Mouse (Mus musculus): ENCODE data around the gene Hexb. TPM values are rescaled to one million over a fixed set of nuclear protein-coding genes. Genes with fewer than 3 reads are reported as not detected.

The Hexb gene
- 40.3 and 49.8 TPM in 2 replicates for polyA plus RNA-seq (2015; fragmentation: Nextera tagmentation; extraction: Ambion mirVana)

DNA sequence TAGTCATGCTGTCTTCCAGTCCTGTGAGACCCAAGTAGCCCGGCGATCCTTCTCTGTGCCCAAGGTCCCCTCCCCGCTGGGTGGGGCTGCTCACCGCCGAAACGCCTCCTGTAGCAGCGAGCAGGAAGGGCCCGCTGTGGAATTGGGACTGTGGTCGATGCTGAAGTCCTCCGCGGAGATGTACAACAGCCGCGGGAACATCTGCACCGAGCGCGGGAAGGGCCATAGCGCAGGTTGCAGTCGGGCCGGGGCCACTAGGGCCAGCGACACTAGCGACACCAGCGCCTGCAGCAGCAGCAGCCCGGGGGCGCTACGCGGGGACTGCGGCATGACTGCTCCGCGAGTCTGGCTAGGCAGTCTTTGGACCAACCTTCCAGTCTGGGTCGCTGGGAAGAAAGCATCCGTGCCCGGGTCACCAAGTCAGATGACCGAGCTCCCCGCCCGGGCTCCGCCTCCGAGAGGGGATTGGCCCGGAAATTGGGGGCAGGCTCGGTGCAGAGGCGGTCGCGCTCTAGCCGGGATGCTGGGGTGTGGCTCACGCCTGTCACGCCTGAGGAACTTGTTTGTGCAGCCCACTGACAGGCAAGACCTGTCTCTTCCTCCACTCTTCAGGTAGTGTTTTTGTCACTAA, at the start of gene Hexb:
Gene Hexb, minus strand, starts transcription at position 426 of the 631 bp plus-strand sequence.
- H3K4me3 ChIP-seq (ENCODE audit: low read depth, low read length), result peak within 1 kb of the TSS; percentile 77
- H3K4me1 ChIP-seq (ENCODE audit: control insufficient read depth, insufficient read depth, low read length), result no peaks in the 10 kb centered on the region; the same call in 1 of the 2 replicates
- peak; percentile 89 for ATAC-seq
- peak within 1 kb of the TSS; percentile 93 for H3K4me2 ChIP-seq (ENCODE audit: low read length)
- no peaks in the 10 kb centered on the region for H3K9me3 ChIP-seq (replicated peaks; ENCODE audit: control insufficient read depth, low read length, poor library complexity, severe bottlenecking)
- peak within 1 kb of the TSS; percentile 47; the same call in 1 of the 2 replicates for H3K27ac ChIP-seq (ENCODE audit: low read length)
- peak within 1 kb of the TSS; percentile 81 for H3K9ac ChIP-seq (ENCODE audit: low read depth, low read length)
- H3K36me3 ChIP-seq (ENCODE audit: control insufficient read depth, insufficient read depth, low read length), result no peaks in the 10 kb centered on the region
- no peaks in the 10 kb centered on the region for H3K27me3 ChIP-seq (ENCODE audit: control insufficient read depth, insufficient read depth, low read depth, low read length)
- under 1% methylated on average over 43 of the region's 45 CpGs for WGBS

DNA sequence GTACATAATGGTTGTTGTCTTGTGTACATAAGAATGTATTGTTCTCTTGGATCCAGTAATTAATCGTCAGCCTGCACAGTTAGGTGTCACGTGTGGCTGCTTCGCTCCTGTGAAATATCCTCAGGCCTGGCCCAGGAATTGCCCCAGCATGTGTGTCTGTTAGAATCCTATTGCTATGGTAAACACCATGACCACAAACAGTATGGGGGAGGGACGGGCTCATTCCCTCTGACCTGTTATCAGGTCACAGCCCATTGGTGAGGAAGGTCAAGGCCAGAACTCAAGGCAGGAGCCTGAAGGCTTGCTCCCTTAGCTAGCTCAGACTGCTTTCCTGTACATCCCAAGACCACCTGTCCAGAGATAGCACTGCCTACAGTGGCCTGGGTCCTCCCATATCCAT, 49.6 kb upstream of the Hexb start:
- H3K4me2 ChIP-seq (ENCODE audit: low read length), result peak overlapping the region; percentile 45
- H3K4me1 ChIP-seq (ENCODE audit: control insufficient read depth, insufficient read depth, low read length), result peaks cover 91% of the 10 kb centered on the region
- ATAC-seq, result no peak
- 47% methylated on average over 4 of the region's 4 CpGs for WGBS
- H3K27me3 ChIP-seq (ENCODE audit: control insufficient read depth, insufficient read depth, low read depth, low read length), result no peaks in the 10 kb centered on the region
- 0 out of 2 replicates have a peak overlapping the region, but pooled peaks have one; percentile 2 for H3K4me3 ChIP-seq (ENCODE audit: low read depth, low read length)
- H3K9ac ChIP-seq (ENCODE audit: low read depth, low read length), result no peak overlapping the region
- H3K27ac ChIP-seq (ENCODE audit: low read length), result no peak overlapping the region
- H3K9me3 ChIP-seq (replicated peaks; ENCODE audit: control insufficient read depth, low read length, poor library complexity, severe bottlenecking), result no peaks in the 10 kb centered on the region
- H3K36me3 ChIP-seq (ENCODE audit: control insufficient read depth, insufficient read depth, low read length), result peaks cover 29% of the 10 kb centered on the region

DNA sequence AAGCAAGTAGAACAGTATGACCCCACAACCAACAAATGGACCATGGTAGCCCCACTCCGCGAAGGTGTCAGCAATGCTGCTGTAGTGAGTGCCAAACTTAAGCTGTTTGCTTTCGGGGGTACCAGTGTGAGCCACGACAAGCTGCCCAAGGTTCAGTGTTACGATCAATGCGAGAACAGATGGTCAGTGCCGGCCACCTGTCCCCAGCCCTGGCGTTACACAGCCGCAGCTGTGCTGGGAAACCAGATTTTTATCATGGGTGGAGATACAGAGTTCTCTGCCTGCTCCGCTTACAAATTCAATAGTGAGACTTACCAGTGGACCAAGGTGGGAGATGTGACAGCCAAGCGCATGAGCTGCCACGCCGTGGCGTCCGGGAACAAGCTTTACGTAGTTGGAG, 48.1 kb upstream of the Hexb start:
- H3K27ac ChIP-seq (ENCODE audit: low read length), result no peak overlapping the region
- 69% methylated on average over 16 of the region's 16 CpGs for WGBS

DNA sequence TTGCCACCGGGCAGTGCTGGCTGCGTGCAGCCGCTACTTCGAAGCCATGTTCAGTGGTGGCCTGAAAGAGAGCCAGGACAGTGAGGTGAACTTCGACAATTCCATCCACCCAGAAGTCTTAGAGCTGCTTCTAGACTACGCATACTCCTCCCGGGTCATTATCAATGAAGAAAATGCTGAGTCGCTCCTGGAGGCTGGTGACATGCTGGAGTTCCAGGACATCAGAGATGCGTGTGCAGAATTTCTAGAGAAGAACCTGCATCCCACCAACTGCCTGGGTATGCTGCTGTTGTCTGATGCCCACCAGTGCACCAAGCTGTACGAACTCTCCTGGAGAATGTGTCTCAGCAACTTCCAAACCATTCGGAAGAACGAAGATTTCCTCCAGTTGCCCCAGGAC, 47.0 kb upstream of the Hexb start:
- Histone ChIP-seq H3K4me3 (ENCODE audit: low read depth, low read length) (peak overlapping the region; percentile 94), H3K9me3 (replicated peaks; ENCODE audit: control insufficient read depth, low read length, poor library complexity, severe bottlenecking) (no peaks in the 10 kb centered on the region), H3K4me2 (ENCODE audit: low read length) (peak overlapping the region; percentile 91), H3K36me3 (ENCODE audit: control insufficient read depth, insufficient read depth, low read length) (peaks cover 24% of the 10 kb centered on the region), H3K27me3 (ENCODE audit: control insufficient read depth, insufficient read depth, low read depth, low read length) (no peaks in the 10 kb centered on the region), H3K27ac (ENCODE audit: low read length) (peak overlapping the region; percentile 20), H3K4me1 (ENCODE audit: control insufficient read depth, insufficient read depth, low read length) (peaks cover 68% of the 10 kb centered on the region), H3K9ac (ENCODE audit: low read depth, low read length) (no peak overlapping the region)
- ATAC-seq, result no peak
- 88% methylated on average over 12 of the region's 12 CpGs for WGBS

More for the DNA sequence above, 48.1 kb upstream of the Hexb start:
- Histone ChIP-seq H3K4me1 (ENCODE audit: control insufficient read depth, insufficient read depth, low read length) (peaks cover 76% of the 10 kb centered on the region), H3K4me3 (ENCODE audit: low read depth, low read length) (peak overlapping the region; percentile 6; the same call in 1 of the 2 replicates), H3K9ac (ENCODE audit: low read depth, low read length) (no peak overlapping the region), H3K9me3 (replicated peaks; ENCODE audit: control insufficient read depth, low read length, poor library complexity, severe bottlenecking) (no peaks in the 10 kb centered on the region), H3K4me2 (ENCODE audit: low read length) (peak overlapping the region; percentile 91), H3K27me3 (ENCODE audit: control insufficient read depth, insufficient read depth, low read depth, low read length) (no peaks in the 10 kb centered on the region), H3K36me3 (ENCODE audit: control insufficient read depth, insufficient read depth, low read length) (peaks cover 29% of the 10 kb centered on the region)
- ATAC-seq, result no peak

DNA sequence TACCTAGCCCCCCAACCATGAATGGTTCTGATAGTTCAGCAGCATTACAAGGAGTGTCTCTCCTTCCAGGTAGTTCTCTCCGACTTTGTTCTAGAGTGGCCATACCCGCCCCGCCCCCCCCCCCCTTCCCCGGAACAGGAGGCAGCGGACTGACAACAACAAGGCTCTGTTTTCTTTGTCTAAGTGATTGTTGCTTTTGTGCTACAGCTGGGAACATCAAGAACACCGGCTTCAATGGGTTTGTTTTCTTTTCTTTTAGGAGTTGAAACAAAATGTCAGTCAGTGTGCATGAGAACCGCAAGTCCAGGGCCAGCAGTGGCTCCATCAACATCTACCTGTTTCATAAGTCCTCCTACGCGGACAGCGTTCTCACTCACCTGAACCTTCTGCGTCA, 46.6 kb upstream of the Hexb start:
- H3K4me2 ChIP-seq (ENCODE audit: low read length), result peak overlapping the region; percentile 91
- H3K4me1 ChIP-seq (ENCODE audit: control insufficient read depth, insufficient read depth, low read length), result peaks cover 65% of the 10 kb centered on the region
- H3K9me3 ChIP-seq (replicated peaks; ENCODE audit: control insufficient read depth, low read length, poor library complexity, severe bottlenecking), result no peaks in the 10 kb centered on the region
- H3K27ac ChIP-seq (ENCODE audit: low read length), result 0 out of 2 replicates have a peak overlapping the region, but pooled peaks have one; percentile 1
- peak overlapping the region; percentile 91 for H3K9ac ChIP-seq (ENCODE audit: low read depth, low read length)
- 44% methylated on average over 10 of the region's 11 CpGs for WGBS
- ATAC-seq, result no peak
- no peaks in the 10 kb centered on the region for H3K27me3 ChIP-seq (ENCODE audit: control insufficient read depth, insufficient read depth, low read depth, low read length)
- H3K36me3 ChIP-seq (ENCODE audit: control insufficient read depth, insufficient read depth, low read length), result peaks cover 24% of the 10 kb centered on the region
- H3K4me3 ChIP-seq (ENCODE audit: low read depth, low read length), result peak overlapping the region; percentile 94

DNA sequence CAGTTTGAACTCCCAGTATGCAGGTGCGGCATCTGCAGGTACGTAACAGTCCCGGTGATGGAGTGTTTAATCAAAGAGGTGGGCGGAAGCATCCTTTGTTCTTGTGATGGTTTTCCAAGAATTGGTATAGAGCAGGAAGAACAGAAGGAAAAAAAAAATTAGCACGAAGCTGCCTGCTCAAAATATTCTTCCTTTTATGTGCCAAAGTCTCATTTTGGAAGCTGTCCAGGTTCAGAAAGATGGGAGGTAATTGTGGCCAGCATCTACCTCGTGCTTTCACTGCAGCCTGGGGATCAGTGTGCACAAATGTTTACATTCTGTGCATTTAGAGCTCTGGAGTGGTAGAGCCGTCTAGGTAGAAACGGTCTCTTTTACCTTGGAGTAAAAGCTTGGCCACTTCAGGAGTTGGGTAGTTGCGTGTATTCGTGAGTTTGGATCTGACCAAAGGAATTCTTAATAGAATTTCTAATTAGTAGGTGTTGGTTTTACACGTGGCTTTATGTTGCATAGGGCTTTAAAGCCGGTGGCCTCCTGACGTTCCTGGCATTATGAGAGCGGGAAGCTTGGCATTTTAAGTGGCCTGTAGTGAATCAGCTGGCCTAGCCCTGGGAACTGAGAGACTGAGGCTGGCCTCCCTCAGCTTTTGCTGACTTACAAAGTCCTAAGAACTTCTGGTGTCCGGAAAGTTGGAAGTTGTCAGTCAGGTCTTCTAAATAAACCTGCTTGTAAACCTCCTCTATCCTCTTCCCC, 46.0 kb upstream of the Hexb start:
- H3K4me3 ChIP-seq (ENCODE audit: low read depth, low read length), result peak overlapping the region; percentile 94
- peaks cover 21% of the 10 kb centered on the region for H3K36me3 ChIP-seq (ENCODE audit: control insufficient read depth, insufficient read depth, low read length)
- H3K9ac ChIP-seq (ENCODE audit: low read depth, low read length), result peak overlapping the region; percentile 91
- 16% methylated on average over 15 of the region's 15 CpGs for WGBS
- H3K4me2 ChIP-seq (ENCODE audit: low read length), result peak overlapping the region; percentile 91
- peak overlapping the region; percentile 97 for H3K27ac ChIP-seq (ENCODE audit: low read length)
- H3K27me3 ChIP-seq (ENCODE audit: control insufficient read depth, insufficient read depth, low read depth, low read length), result no peaks in the 10 kb centered on the region
- H3K9me3 ChIP-seq (replicated peaks; ENCODE audit: control insufficient read depth, low read length, poor library complexity, severe bottlenecking), result no peaks in the 10 kb centered on the region
- no peak for ATAC-seq
- peaks cover 62% of the 10 kb centered on the region for H3K4me1 ChIP-seq (ENCODE audit: control insufficient read depth, insufficient read depth, low read length)

DNA sequence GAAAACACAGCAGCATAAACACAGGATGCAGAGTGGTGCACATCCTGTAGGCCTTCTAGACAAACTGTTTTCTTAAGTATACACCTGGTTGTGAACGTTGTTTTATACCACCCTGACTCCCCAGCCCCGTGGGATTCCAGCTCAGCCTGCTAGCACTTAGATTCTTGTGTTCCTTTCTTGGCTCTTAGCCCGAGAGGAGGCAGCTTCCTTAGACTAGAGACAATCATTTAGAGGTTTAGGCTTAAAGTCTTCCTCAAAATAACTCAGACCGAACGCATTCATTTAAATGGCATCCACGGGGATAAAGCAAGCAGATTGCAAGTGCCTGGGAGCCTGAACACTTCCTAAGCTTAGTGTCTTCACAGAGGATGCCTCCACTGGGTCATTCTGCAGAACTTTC, 44.6 kb upstream of the Hexb start:
- H3K4me1 ChIP-seq (ENCODE audit: control insufficient read depth, insufficient read depth, low read length), result peaks cover 57% of the 10 kb centered on the region
- no peaks in the 10 kb centered on the region for H3K9me3 ChIP-seq (replicated peaks; ENCODE audit: control insufficient read depth, low read length, poor library complexity, severe bottlenecking)
- H3K27me3 ChIP-seq (ENCODE audit: control insufficient read depth, insufficient read depth, low read depth, low read length), result no peaks in the 10 kb centered on the region
- H3K9ac ChIP-seq (ENCODE audit: low read depth, low read length), result peak overlapping the region; percentile 91
- ATAC-seq, result no peak
- H3K36me3 ChIP-seq (ENCODE audit: control insufficient read depth, insufficient read depth, low read length), result peaks cover 18% of the 10 kb centered on the region
- H3K27ac ChIP-seq (ENCODE audit: low read length), result peak overlapping the region; percentile 97
- H3K4me3 ChIP-seq (ENCODE audit: low read depth, low read length), result peak overlapping the region; percentile 94
- under 1% methylated on average over 6 of the region's 6 CpGs for WGBS
- H3K4me2 ChIP-seq (ENCODE audit: low read length), result peak overlapping the region; percentile 91

DNA sequence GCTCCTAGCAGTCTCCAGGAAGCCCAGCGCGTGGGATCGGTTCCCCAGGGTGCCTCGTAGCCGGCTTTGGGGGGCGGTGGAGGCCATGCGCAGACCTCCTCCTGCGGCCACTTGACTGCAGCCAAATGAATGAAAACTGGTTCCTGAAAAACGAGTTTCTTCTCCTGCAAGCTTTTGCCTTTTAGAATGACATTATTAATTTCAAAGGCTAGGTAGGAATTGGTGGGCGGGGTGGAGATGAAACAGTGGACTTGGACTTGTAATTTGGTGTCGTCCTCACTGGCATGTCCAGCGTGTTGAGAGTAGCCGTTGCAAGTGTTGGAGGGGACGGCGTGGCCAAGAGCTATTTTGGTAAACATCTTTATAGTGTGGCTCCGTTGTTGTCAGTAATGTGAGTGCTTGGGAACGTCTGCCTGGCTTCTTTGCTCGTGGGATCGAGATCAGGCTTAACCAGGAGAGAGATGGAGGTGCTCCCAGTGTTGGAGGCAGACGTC, 43.7 kb upstream of the Hexb start:
- H3K27ac ChIP-seq (ENCODE audit: low read length), result peak overlapping the region; percentile 97
- peak overlapping the region; percentile 91 for H3K9ac ChIP-seq (ENCODE audit: low read depth, low read length)
- no peaks in the 10 kb centered on the region for H3K9me3 ChIP-seq (replicated peaks; ENCODE audit: control insufficient read depth, low read length, poor library complexity, severe bottlenecking)
- H3K36me3 ChIP-seq (ENCODE audit: control insufficient read depth, insufficient read depth, low read length), result peaks cover 14% of the 10 kb centered on the region
- peak overlapping the region; percentile 91 for H3K4me2 ChIP-seq (ENCODE audit: low read length)
- no peaks in the 10 kb centered on the region for H3K27me3 ChIP-seq (ENCODE audit: control insufficient read depth, insufficient read depth, low read depth, low read length)
- under 1% methylated on average over 20 of the region's 20 CpGs for WGBS
- H3K4me1 ChIP-seq (ENCODE audit: control insufficient read depth, insufficient read depth, low read length), result peaks cover 48% of the 10 kb centered on the region
- H3K4me3 ChIP-seq (ENCODE audit: low read depth, low read length), result peak overlapping the region; percentile 94
- ATAC-seq, result no peak

Measured in midbrain, embryonic 16.5 days (tissue).